Mouse (Mus musculus): ENCODE measurements around the gene Erp29.

GRCm38 (mm10) chr5:121380692-121381091 lies 71.6 kb downstream of the Erp29 start:
- no peak for TF ChIP-seq MYOG (IDR thresholded peaks at IDR 0.05; ENCODE audit: control insufficient read depth, extremely low read depth, insufficient read length)
- TF ChIP-seq CTCF (IDR thresholded peaks at IDR 0.05; ENCODE audit: control insufficient read depth, insufficient read depth, insufficient read length) = no peak
- no peak for TF ChIP-seq MAX (IDR thresholded peaks at IDR 0.05)
